Mouse (Mus musculus): ENCODE results near the gene Maf. TPM values are rescaled to one million over a fixed set of nuclear protein-coding genes. Genes with fewer than 3 reads are reported as not detected.
A peak's percentile ranks its signal among the peaks of the same experiment; 100 is the strongest.

Gene Maf
- 16.9 and 17.8 TPM in 2 replicates for polyA plus RNA-seq (2012; rRNA removed)
- 11.6 and 12.4 TPM in 2 replicates for polyA plus RNA-seq (2014; fragmentation: Nextera tagmentation; extraction: Ambion mirVana)

GRCm38 (mm10) chr8:115707731-115708590, at the start of gene Maf:
TSS of gene Maf (minus strand) at chr8:115707794.
- ATAC-seq (ENCODE audit: low FRiP score, low read depth): peak; percentile 84
- peak within 1 kb of the TSS; percentile 75 for H3K9ac ChIP-seq (ENCODE audit: low read depth, low read length, severe bottlenecking)
- TF ChIP-seq POLR2A (IDR thresholded peaks at IDR 0.05; ENCODE audit: borderline replicate concordance, extremely low read depth, insufficient read depth, insufficient read length): peak; percentile 53; the same call in 1 of the 2 replicates
- H3K4me1 ChIP-seq (ENCODE audit: control insufficient read depth, insufficient read depth, low read length): peaks cover 14% of the 10 kb centered on the region
- no peaks in the 10 kb centered on the region for H3K36me3 ChIP-seq (ENCODE audit: control insufficient read depth, insufficient read depth, low read length)
- H3K4me2 ChIP-seq (replicated peaks; ENCODE audit: low read depth, low read length, severe bottlenecking): peak within 1 kb of the TSS; percentile 68
- WGBS: under 1% methylated on average over 43 of the region's 43 CpGs
- peak within 1 kb of the TSS; percentile 67 for H3K4me3 ChIP-seq (replicated peaks; ENCODE audit: low read length)
- no peaks in the 10 kb centered on the region for H3K9me3 ChIP-seq (ENCODE audit: control insufficient read depth, low read length)
- peaks cover 7% of the 10 kb centered on the region; the same call in 1 of the 2 replicates for H3K27me3 ChIP-seq (ENCODE audit: control insufficient read depth, insufficient read depth, low read length)
- H3K27ac ChIP-seq (replicated peaks; ENCODE audit: low read depth, low read length): peak within 1 kb of the TSS; percentile 87
- peak; percentile 97 for DNase-seq (ENCODE audit: low spot score)

- Histone ChIP-seq H3K9me3 (ENCODE audit: control insufficient read depth, low read length) (no peaks in the 10 kb centered on the region), H3K36me3 (ENCODE audit: control insufficient read depth, insufficient read depth, low read length) (no peaks in the 10 kb centered on the region), H3K4me3 (replicated peaks; ENCODE audit: low read length) (no peak overlapping the region), H3K27me3 (ENCODE audit: control insufficient read depth, insufficient read depth, low read length) (no peaks in the 10 kb centered on the region), H3K4me2 (replicated peaks; ENCODE audit: low read depth, low read length, severe bottlenecking) (no peak overlapping the region), H3K27ac (replicated peaks; ENCODE audit: low read depth, low read length) (no peak overlapping the region), H3K4me1 (ENCODE audit: control insufficient read depth, insufficient read depth, low read length) (peaks cover 5% of the 10 kb centered on the region; the same call in 1 of the 2 replicates), H3K9ac (ENCODE audit: low read depth, low read length, severe bottlenecking) (no peak overlapping the region)
- ATAC-seq (ENCODE audit: low FRiP score, low read depth) (no peak; the same call in 1 of the 2 replicates), DNase-seq (ENCODE audit: low spot score) (peak; percentile 32)
- TF ChIP-seq POLR2A (IDR thresholded peaks at IDR 0.05; ENCODE audit: borderline replicate concordance, extremely low read depth, insufficient read depth, insufficient read length): no peak
- WGBS: 36% methylated on average over 3 of the region's 3 CpGs
Observed at GRCm38 (mm10) chr8:115756965-115757364, 49.4 kb upstream of the Maf start.

GRCm38 (mm10) chr8:115756027-115756426, 48.4 kb upstream of the Maf start:
- H3K4me1 ChIP-seq (ENCODE audit: control insufficient read depth, insufficient read depth, low read length): peaks cover 5% of the 10 kb centered on the region; the same call in 1 of the 2 replicates
- no peaks in the 10 kb centered on the region for H3K27me3 ChIP-seq (ENCODE audit: control insufficient read depth, insufficient read depth, low read length)
- ATAC-seq (ENCODE audit: low FRiP score, low read depth) (no peak), DNase-seq (ENCODE audit: low spot score) (no peak)
- no peak overlapping the region for H3K4me3 ChIP-seq (replicated peaks; ENCODE audit: low read length)
- WGBS: 79% methylated on average over 2 of the region's 2 CpGs
- H3K4me2 ChIP-seq (replicated peaks; ENCODE audit: low read depth, low read length, severe bottlenecking): no peak overlapping the region
- no peak overlapping the region for H3K9ac ChIP-seq (ENCODE audit: low read depth, low read length, severe bottlenecking)
- no peak overlapping the region for H3K27ac ChIP-seq (replicated peaks; ENCODE audit: low read depth, low read length)
- no peak for TF ChIP-seq POLR2A (IDR thresholded peaks at IDR 0.05; ENCODE audit: borderline replicate concordance, extremely low read depth, insufficient read depth, insufficient read length)
- H3K36me3 ChIP-seq (ENCODE audit: control insufficient read depth, insufficient read depth, low read length): no peaks in the 10 kb centered on the region
- H3K9me3 ChIP-seq (ENCODE audit: control insufficient read depth, low read length): no peaks in the 10 kb centered on the region

DNA sequence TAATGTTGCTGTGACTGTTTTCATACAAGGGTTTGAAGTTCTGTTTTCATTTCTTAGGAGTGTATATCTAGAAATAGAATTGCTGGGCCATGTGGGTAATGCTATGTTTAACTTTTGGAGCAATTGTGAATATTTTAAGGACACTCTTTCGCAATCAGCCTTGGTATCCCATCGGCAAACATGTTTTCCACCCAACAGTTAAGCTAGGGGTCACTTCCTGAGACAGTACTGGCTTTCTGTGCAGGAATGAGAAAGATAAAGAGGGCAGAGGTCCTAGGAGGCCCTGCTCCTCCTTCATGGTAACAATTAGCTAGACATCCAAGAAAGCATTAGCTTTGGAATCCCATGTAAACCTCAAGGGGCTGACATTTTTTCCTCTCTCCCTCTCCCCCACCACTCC, 47.1 kb upstream of the Maf start:
- H3K27ac ChIP-seq (replicated peaks; ENCODE audit: low read depth, low read length): no peak overlapping the region
- no peak overlapping the region for H3K4me2 ChIP-seq (replicated peaks; ENCODE audit: low read depth, low read length, severe bottlenecking)
- 63% methylated on average over 2 of the region's 2 CpGs for WGBS
- ATAC-seq (ENCODE audit: low FRiP score, low read depth) (no peak), DNase-seq (ENCODE audit: low spot score) (no peak)
- no peaks in the 10 kb centered on the region for H3K9me3 ChIP-seq (ENCODE audit: control insufficient read depth, low read length)
- no peak overlapping the region for H3K9ac ChIP-seq (ENCODE audit: low read depth, low read length, severe bottlenecking)
- no peak for TF ChIP-seq POLR2A (IDR thresholded peaks at IDR 0.05; ENCODE audit: borderline replicate concordance, extremely low read depth, insufficient read depth, insufficient read length)
- no peaks in the 10 kb centered on the region for H3K36me3 ChIP-seq (ENCODE audit: control insufficient read depth, insufficient read depth, low read length)
- no peak overlapping the region for H3K4me3 ChIP-seq (replicated peaks; ENCODE audit: low read length)
- H3K27me3 ChIP-seq (ENCODE audit: control insufficient read depth, insufficient read depth, low read length): no peaks in the 10 kb centered on the region
- H3K4me1 ChIP-seq (ENCODE audit: control insufficient read depth, insufficient read depth, low read length): peaks cover 5% of the 10 kb centered on the region; the same call in 1 of the 2 replicates

DNA sequence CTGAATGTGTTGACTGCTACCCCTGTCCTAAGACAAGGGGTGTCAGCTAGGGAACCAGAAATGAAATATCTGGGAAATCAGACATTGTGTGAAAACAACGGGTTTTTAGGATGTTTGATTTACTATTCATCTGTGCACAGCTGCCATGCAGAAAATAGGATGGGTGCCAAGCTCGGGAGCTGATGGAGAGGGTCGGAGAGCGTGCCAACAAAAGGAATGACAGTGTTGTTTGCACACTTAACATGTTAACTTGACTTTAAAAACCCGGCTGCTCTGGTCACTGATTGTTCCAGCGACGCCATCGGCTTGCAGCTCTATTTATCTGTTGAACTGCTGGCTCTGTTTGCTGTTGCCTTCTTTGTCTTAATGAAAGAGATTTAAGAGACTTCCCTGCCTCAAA, 46.2 kb upstream of the Maf start:
- Histone ChIP-seq H3K4me1 (ENCODE audit: control insufficient read depth, insufficient read depth, low read length) (peaks cover 5% of the 10 kb centered on the region; the same call in 1 of the 2 replicates), H3K4me2 (replicated peaks; ENCODE audit: low read depth, low read length, severe bottlenecking) (no peak overlapping the region), H3K9ac (ENCODE audit: low read depth, low read length, severe bottlenecking) (no peak overlapping the region), H3K27me3 (ENCODE audit: control insufficient read depth, insufficient read depth, low read length) (no peaks in the 10 kb centered on the region), H3K4me3 (replicated peaks; ENCODE audit: low read length) (no peak overlapping the region), H3K27ac (replicated peaks; ENCODE audit: low read depth, low read length) (no peak overlapping the region), H3K9me3 (ENCODE audit: control insufficient read depth, low read length) (no peaks in the 10 kb centered on the region), H3K36me3 (ENCODE audit: control insufficient read depth, insufficient read depth, low read length) (no peaks in the 10 kb centered on the region)
- peak; percentile 14 for DNase-seq (ENCODE audit: low spot score)
- no peak for TF ChIP-seq POLR2A (IDR thresholded peaks at IDR 0.05; ENCODE audit: borderline replicate concordance, extremely low read depth, insufficient read depth, insufficient read length)
- 78% methylated on average over 8 of the region's 8 CpGs for WGBS
- no peak for ATAC-seq (ENCODE audit: low FRiP score, low read depth)
